Mouse (Mus musculus) liver, embryonic 11.5 days (tissue): ENCODE measurements around the gene Awat2. TPM values are rescaled to one million over a fixed set of nuclear protein-coding genes. Genes with fewer than 3 reads are reported as not detected.

ENCODE experiments used
- ATAC-seq: fragments of 200-750 bp; cut with Nextera tagmentation; replicated peaks from 2 replicates; pipeline ENCODE4 v1.8.0; 2017; ENCODE audit warnings: moderate number of reproducible peaks, mild to moderate bottlenecking, moderate TSS enrichment, moderate library complexity; ENCODE audit not compliant: low FRiP score
- DNase-seq: peaks from one replicate; pipeline ENCODE4 v3.0.0-alpha.2; 2017; ENCODE audit warnings: low spot score
- H3K27ac ChIP-seq: fragments of 300-500 bp; sonication (generic); 2 replicates; pipeline ENCODE4 v1.5.1; 2014; ENCODE audit warnings: mild to moderate bottlenecking, low read depth, low read length, control low read depth
- H3K27me3 ChIP-seq: fragments of 300-500 bp; sonication (generic); replicated peaks from 2 replicates; pipeline ENCODE4 v1.6.1; 2014; ENCODE audit warnings: low read length, mixed read lengths; ENCODE audit not compliant: control insufficient read depth, insufficient read depth
- H3K36me3 ChIP-seq: fragments of 300-500 bp; sonication (generic); 2 replicates; pipeline ENCODE4 v1.6.1; 2014; ENCODE audit warnings: mild to moderate bottlenecking, low read length, moderate library complexity, mixed read lengths; ENCODE audit not compliant: control insufficient read depth, insufficient read depth
- H3K4me1 ChIP-seq: fragments of 300-500 bp; sonication (generic); replicated peaks from 2 replicates; pipeline ENCODE4 v1.6.1; 2014; ENCODE audit warnings: low read length, mixed read lengths; ENCODE audit not compliant: control insufficient read depth, insufficient read depth
- H3K4me2 ChIP-seq: fragments of 300-500 bp; sonication (generic); 2 replicates; pipeline ENCODE4 v1.6.1; 2014; ENCODE audit warnings: mild to moderate bottlenecking, control low read depth, moderate library complexity
- H3K4me3 ChIP-seq: fragments of 300-500 bp; sonication (generic); 2 replicates; pipeline ENCODE4 v1.5.1; 2014; ENCODE audit warnings: low read depth, low read length, control low read depth
- H3K9ac ChIP-seq: fragments of 300-500 bp; sonication (generic); 2 replicates; pipeline ENCODE4 v1.6.1; 2014; ENCODE audit warnings: low read depth, low read length, control low read depth
- H3K9me3 ChIP-seq: fragments of 300-500 bp; sonication (generic); 2 replicates; pipeline ENCODE4 v1.6.1; 2016; ENCODE audit warnings: low read length, inconsistent platforms, mixed read lengths; ENCODE audit not compliant: control insufficient read depth
- WGBS: fragments of 180-500 bp; shearing (Covaris S2); extraction: QIAGEN DNeasy Blood & Tissue Kit; methylation state at CpG from one replicate; pipeline ENCODE4 v1.1.7; 2014; 5-methylcytosine and 5-hydroxymethylcytosine counted together
- polyA plus RNA-seq: library from polyadenylated mRNA; unstranded; fragments of >200 nt; fragmentation: Nextera tagmentation; extraction: Ambion mirVana; gene quantifications from 2 replicates; pipeline ENCODE4 v1.2.1, GENCODE M21; 2014

Awat2 gene
- polyA plus RNA-seq, 1 experiment from 2014 or later = 0.77 TPM

- H3K4me1 ChIP-seq = no peaks in the 10 kb centered on the region
- no peak overlapping the region for H3K4me2 ChIP-seq
- H3K27me3 ChIP-seq = no peaks in the 10 kb centered on the region; the same call in 1 of the 2 replicates
- no peak overlapping the region for H3K27ac ChIP-seq
- no peak overlapping the region for H3K4me3 ChIP-seq
- DNase-seq (no peak), ATAC-seq (no peak)
- 88% methylated on average over 1 of the region's 1 CpGs for WGBS
- no peaks in the 10 kb centered on the region for H3K9me3 ChIP-seq
- no peaks in the 10 kb centered on the region for H3K36me3 ChIP-seq
- no peak overlapping the region for H3K9ac ChIP-seq
Measured at GRCm38 (mm10) chrX:100409245-100409644, 33.3 kb downstream of the Awat2 start.

- WGBS = 75% methylated on average over 5 of the region's 5 CpGs
Measured at GRCm38 (mm10) chrX:100401657-100402056, 40.9 kb downstream of the Awat2 start.

GRCm38 (mm10) chrX:100400900-100401299 lies 41.6 kb downstream of the Awat2 start:
- Histone ChIP-seq H3K27me3 (peaks cover 14% of the 10 kb centered on the region), H3K27ac (no peak overlapping the region)
- no peak for ATAC-seq

More at GRCm38 (mm10) chrX:100401657-100402056, 40.9 kb downstream of the Awat2 start:
- no peaks in the 10 kb centered on the region for H3K9me3 ChIP-seq
- H3K27ac ChIP-seq = no peak overlapping the region
- no peak overlapping the region for H3K4me3 ChIP-seq
- ATAC-seq (no peak), DNase-seq (no peak)
- no peak overlapping the region for H3K9ac ChIP-seq
- peaks cover 14% of the 10 kb centered on the region for H3K27me3 ChIP-seq
- H3K4me1 ChIP-seq = no peaks in the 10 kb centered on the region
- H3K4me2 ChIP-seq = no peak overlapping the region
- no peaks in the 10 kb centered on the region for H3K36me3 ChIP-seq

GRCm38 (mm10) chrX:100395026-100395425 lies 47.5 kb downstream of the Awat2 start:
- ATAC-seq = peak; percentile 67

More at GRCm38 (mm10) chrX:100400900-100401299, 41.6 kb downstream of the Awat2 start:
- no peak overlapping the region for H3K4me2 ChIP-seq
- H3K9me3 ChIP-seq = no peaks in the 10 kb centered on the region
- no peak for DNase-seq
- no peak overlapping the region for H3K9ac ChIP-seq
- H3K4me3 ChIP-seq = no peak overlapping the region
- no peaks in the 10 kb centered on the region for H3K4me1 ChIP-seq
- no peaks in the 10 kb centered on the region for H3K36me3 ChIP-seq

GRCm38 (mm10) chrX:100394223-100394861 lies 48.2 kb downstream of the Awat2 start:
- DNase-seq (no peak), ATAC-seq (peak; percentile 67)
- 68% methylated on average over 7 of the region's 7 CpGs for WGBS
- Histone ChIP-seq H3K4me2 (no peak overlapping the region), H3K9ac (no peak overlapping the region), H3K27me3 (peaks cover 12% of the 10 kb centered on the region), H3K27ac (no peak overlapping the region), H3K4me1 (no peaks in the 10 kb centered on the region), H3K4me3 (no peak overlapping the region), H3K36me3 (no peaks in the 10 kb centered on the region), H3K9me3 (no peaks in the 10 kb centered on the region)

More at GRCm38 (mm10) chrX:100395026-100395425, 47.5 kb downstream of the Awat2 start:
- H3K9ac ChIP-seq = no peak overlapping the region
- no peaks in the 10 kb centered on the region for H3K36me3 ChIP-seq
- no peak overlapping the region for H3K27ac ChIP-seq
- DNase-seq = no peak
- no peaks in the 10 kb centered on the region for H3K4me1 ChIP-seq
- H3K4me2 ChIP-seq = no peak overlapping the region
- H3K4me3 ChIP-seq = no peak overlapping the region
- no peaks in the 10 kb centered on the region for H3K9me3 ChIP-seq
- peaks cover 15% of the 10 kb centered on the region for H3K27me3 ChIP-seq
- 78% methylated on average over 8 of the region's 8 CpGs for WGBS

GRCm38 (mm10) chrX:100392304-100392703 lies 50.2 kb downstream of the Awat2 start:
- H3K4me3 ChIP-seq = no peak overlapping the region
- H3K9me3 ChIP-seq = no peaks in the 10 kb centered on the region
- H3K9ac ChIP-seq = no peak overlapping the region
- H3K27me3 ChIP-seq = peaks cover 5% of the 10 kb centered on the region
- ATAC-seq (no peak), DNase-seq (no peak)
- H3K4me1 ChIP-seq = no peaks in the 10 kb centered on the region
- H3K36me3 ChIP-seq = no peaks in the 10 kb centered on the region
- H3K4me2 ChIP-seq = no peak overlapping the region
- WGBS = 24% methylated on average over 6 of the region's 6 CpGs
- H3K27ac ChIP-seq = no peak overlapping the region

- no peak for ATAC-seq
- no peak overlapping the region for H3K9ac ChIP-seq
- no peak overlapping the region for H3K4me2 ChIP-seq
- no peak for DNase-seq
- H3K27ac ChIP-seq = no peak overlapping the region
- no peaks in the 10 kb centered on the region for H3K9me3 ChIP-seq
- H3K36me3 ChIP-seq = no peaks in the 10 kb centered on the region
- WGBS = 73% methylated on average over 1 of the region's 1 CpGs
- no peaks in the 10 kb centered on the region for H3K4me1 ChIP-seq
- peaks cover 5% of the 10 kb centered on the region; the same call in 1 of the 2 replicates for H3K27me3 ChIP-seq
- no peak overlapping the region for H3K4me3 ChIP-seq
Measured at GRCm38 (mm10) chrX:100389887-100390286, 52.6 kb downstream of the Awat2 start.

- 88% methylated on average over 2 of the region's 2 CpGs for WGBS
- no peak for ATAC-seq
Measured at GRCm38 (mm10) chrX:100356974-100357373, 85.5 kb downstream of the Awat2 start.

More at GRCm38 (mm10) chrX:100356974-100357373, 85.5 kb downstream of the Awat2 start:
- Histone ChIP-seq H3K27me3 (0 out of 2 replicates have a peak, but pooled peaks cover 4% of the 10 kb centered on the region), H3K9me3 (no peaks in the 10 kb centered on the region), H3K4me1 (no peaks in the 10 kb centered on the region), H3K36me3 (no peaks in the 10 kb centered on the region), H3K4me3 (no peak overlapping the region), H3K27ac (no peak overlapping the region), H3K4me2 (no peak overlapping the region), H3K9ac (no peak overlapping the region)
- DNase-seq = no peak
